Mouse (Mus musculus): Measurements from ENCODE around the gene Tmem94. TPM values are rescaled to one million over a fixed set of nuclear protein-coding genes. Genes with fewer than 3 reads are reported as not detected.
A peak's percentile ranks its signal among the peaks of the same experiment; 100 is the strongest.

Gene Tmem94
- total RNA-seq, 4 experiments from 2014 or later, result 58.1 to 66.3 (median 62.9) TPM

GRCm38 (mm10) chr11:115807971-115808370 is 42.7 kb downstream of the Tmem94 start:
- no peak for DNase-seq (ENCODE audit: low spot score in 2 of 2)

GRCm38 (mm10) chr11:115808696-115809310 is 43.6 kb downstream of the Tmem94 start:
- no peak for DNase-seq (ENCODE audit: low spot score in 2 of 2)

GRCm38 (mm10) chr11:115809311-115809781 is 44.1 kb downstream of the Tmem94 start:
- DNase-seq (ENCODE audit: low spot score in 2 of 2), result no peak

- peak in 1 of 2 experiments; percentile 24 for DNase-seq (ENCODE audit: low spot score in 2 of 2)
These were observed 45.1 kb downstream of the Tmem94 start for GRCm38 (mm10) chr11:115810377-115810776.

- DNase-seq (ENCODE audit: low spot score in 2 of 2), result no peak
These were observed 46.3 kb downstream of the Tmem94 start for GRCm38 (mm10) chr11:115811381-115812093.

GRCm38 (mm10) chr11:115812095-115812494 is 46.9 kb downstream of the Tmem94 start:
- no peak for DNase-seq (ENCODE audit: low spot score in 2 of 2)

GRCm38 (mm10) chr11:115812533-115813420 is 47.5 kb downstream of the Tmem94 start:
- DNase-seq (ENCODE audit: low spot score in 2 of 2), result no peak

GRCm38 (mm10) chr11:115813507-115814296 is 48.5 kb downstream of the Tmem94 start, which contains the start of gene Caskin2:
Caskin2 (minus strand) TSS chr11:115813639.
- DNase-seq (ENCODE audit: low spot score in 2 of 2), result peak; percentile 80 to 85

GRCm38 (mm10) chr11:115814605-115815450 is 49.6 kb downstream of the Tmem94 start, which contains the start of gene Tsen54:
Tsen54 (plus strand) TSS chr11:115814724.
- peak; percentile 67 to 80 for DNase-seq (ENCODE audit: low spot score in 2 of 2)

- DNase-seq (ENCODE audit: low spot score in 2 of 2), result no peak
These were observed 52.1 kb downstream of the Tmem94 start for GRCm38 (mm10) chr11:115817331-115817730.

- DNase-seq (ENCODE audit: low spot score in 2 of 2), result no peak
These were observed 54.8 kb downstream of the Tmem94 start for GRCm38 (mm10) chr11:115819915-115820623.

GRCm38 (mm10) chr11:115821001-115821400 is 55.8 kb downstream of the Tmem94 start:
- DNase-seq (ENCODE audit: low spot score in 2 of 2), result peak in 1 of 2 experiments; percentile 42

GRCm38 (mm10) chr11:115823774-115824740 is 58.8 kb downstream of the Tmem94 start, which contains the start of gene Llgl2:
Llgl2 (plus strand) TSS chr11:115824049.
- DNase-seq (ENCODE audit: low spot score in 2 of 2), result peak in 1 of 2 experiments; percentile 61

GRCm38 (mm10) chr11:115824813-115825212 is 59.6 kb downstream of the Tmem94 start:
- no peak for DNase-seq (ENCODE audit: low spot score in 2 of 2)

- DNase-seq (ENCODE audit: low spot score in 2 of 2), result no peak
These were observed 61.3 kb downstream of the Tmem94 start for GRCm38 (mm10) chr11:115826487-115826886.

- no peak for DNase-seq (ENCODE audit: low spot score in 2 of 2)
These were observed 62.4 kb downstream of the Tmem94 start for GRCm38 (mm10) chr11:115827624-115828023.

- DNase-seq (ENCODE audit: low spot score in 2 of 2), result no peak
These were observed 63.8 kb downstream of the Tmem94 start for GRCm38 (mm10) chr11:115829036-115829435.
